17 mouse cellular contexts compared by ENCODE assay signal in the genomic region with DNA sequence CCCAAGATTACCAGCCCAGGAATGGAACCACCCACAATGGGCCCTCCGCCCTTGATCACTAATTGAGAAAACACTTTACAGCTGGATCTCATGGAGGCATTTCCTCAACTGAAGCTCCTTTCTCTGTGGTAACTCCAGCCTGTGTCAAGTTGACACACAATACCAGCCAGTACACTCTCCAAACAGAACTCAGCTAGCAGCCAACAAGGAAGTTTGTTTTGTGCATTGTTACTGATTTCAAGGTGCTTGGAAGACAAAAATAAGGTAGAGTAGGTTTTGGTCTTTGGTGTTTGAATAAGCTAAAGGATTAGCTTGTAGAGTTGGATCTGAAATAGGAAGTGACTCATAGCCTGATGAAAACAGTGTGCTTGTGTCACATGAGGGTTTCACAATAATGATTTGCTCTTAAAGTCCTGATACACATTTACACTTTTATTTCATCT.
DNase-seq lines count a peak whose midpoint lies in the region; ATAC-seq and TF ChIP-seq lines count a peak whose summit lies in the region.
"Had no signal": no experiment of that assay in that cellular context is flagged by ENCODE, and none has a peak within 500 bp of the region (broad histone marks: within the 10 kb centered on the region; RNA-seq: fewer than 3 reads in every experiment).

No protein-coding gene starts in this region.

- no peaks in the 10 kb centered on the region for H3K9me3 ChIP-seq in heart, embryonic 10.5 days
- H3K9me3 ChIP-seq in midbrain, embryonic 14.5 days (ENCODE audit: control insufficient read depth, low read length) = no peaks in the 10 kb centered on the region
- H3K9me3 ChIP-seq: embryonic facial prominence, embryonic 12.5 days; midbrain, embryonic 13.5 days; neural tube, embryonic 13.5 days had no signal

- intact Hi-C loops in heart, adult 2 months (cut with DNase I) = no loop called here
- intact Hi-C loops in heart, postnatal 36 days (cut with DNase I) = no loop called here

- no peak for TF ChIP-seq POLR2A in heart, adult 2 months (IDR thresholded peaks at IDR 0.05; ENCODE audit: insufficient read depth, low read depth, low read length)

- H3K36me3 ChIP-seq in heart, adult 2 months (ENCODE audit: control insufficient read depth, insufficient read depth, low read length) = no peaks in the 10 kb centered on the region
- H3K36me3 ChIP-seq in heart, embryonic 10.5 days = no peaks in the 10 kb centered on the region
- H3K36me3 ChIP-seq in midbrain, embryonic 14.5 days (ENCODE audit: control insufficient read depth, insufficient read depth, low read length) = no peaks in the 10 kb centered on the region
- H3K36me3 ChIP-seq: embryonic facial prominence, embryonic 12.5 days; midbrain, embryonic 13.5 days; neural tube, embryonic 13.5 days had no signal

- H3K4me2 ChIP-seq in midbrain, embryonic 14.5 days (ENCODE audit: low read length) = no peak overlapping the region
- H3K4me2 ChIP-seq: embryonic facial prominence, embryonic 12.5 days; midbrain, embryonic 13.5 days; neural tube, embryonic 13.5 days had no signal

- no peak for TF ChIP-seq EP300 in heart, adult 2 months (IDR thresholded peaks at IDR 0.05; ENCODE audit: insufficient read depth, low read depth, low read length)

- no peaks in the 10 kb centered on the region for H3K27me3 ChIP-seq in heart, adult 2 months (ENCODE audit: control insufficient read depth, insufficient read depth, low read length)
- H3K27me3 ChIP-seq in heart, embryonic 10.5 days (ENCODE audit: insufficient read depth, poor library complexity, severe bottlenecking) = no peaks in the 10 kb centered on the region
- no peaks in the 10 kb centered on the region for H3K27me3 ChIP-seq in midbrain, embryonic 14.5 days (ENCODE audit: control insufficient read depth, insufficient read depth, low read length)
- H3K27me3 ChIP-seq: embryonic facial prominence, embryonic 12.5 days; midbrain, embryonic 13.5 days; neural tube, embryonic 13.5 days had no signal

- peak overlapping the region; percentile 36 for H3K27ac ChIP-seq in heart, adult 2 months
- H3K27ac ChIP-seq in heart, embryonic 10.5 days = no peak overlapping the region
- no peak overlapping the region for H3K27ac ChIP-seq in midbrain, embryonic 14.5 days (replicated peaks; ENCODE audit: low read depth, low read length)
- H3K27ac ChIP-seq: embryonic facial prominence, embryonic 12.5 days; gastrocnemius, adult 2 months; midbrain, embryonic 13.5 days; neural tube, embryonic 13.5 days had no signal

- no peaks in the 10 kb centered on the region for H3K79me2 ChIP-seq in heart, adult 2 months (replicated peaks; ENCODE audit: control insufficient read depth, insufficient read depth, low read length)

- no peak for TF ChIP-seq CTCF in heart, adult 2 months (IDR thresholded peaks at IDR 0.05)

- peak in 1 of 2 experiments; percentile 31 for DNase-seq in heart, adult 2 months
- no peak for DNase-seq in heart, embryonic 10.5 days (ENCODE audit: low spot score)
- DNase-seq in adipocyte (ENCODE audit: low spot score) = peak; percentile 16
- DNase-seq in heart, postnatal 36 days = peak; percentile 10 to 24
- no peak for DNase-seq in spleen, postnatal 4 days (ENCODE audit: low spot score in 2 of 2)
- no peak for DNase-seq in midbrain, embryonic 14.5 days
- DNase-seq in embryo, embryonic 10 days (ENCODE audit: low spot score) = no peak
- DNase-seq: cerebellum, adult 8-10 months; gastrocnemius, adult 2 months; kidney, adult 8-10 months; left cerebral cortex, postnatal 4 days had no signal

- ATAC-seq in monocyte, adult 5-6 weeks (replicated peaks; ENCODE audit: insufficient number of reproducible peaks, low FRiP score, low TSS enrichment, poor library complexity, severe bottlenecking) = peak; percentile 53; the same call in 1 of the 2 replicates
- ATAC-seq in midbrain, embryonic 14.5 days (ENCODE audit: low FRiP score, low TSS enrichment) = no peak
- ATAC-seq: activated CD4-positive, CD25-positive, alpha-beta regulatory T cell, adult 4 months; forebrain, embryonic 14.5 days; midbrain, embryonic 13.5 days had no signal

- WGBS in heart, adult 2 months = 38% methylated on average over 1 of the region's 1 CpGs
- WGBS in heart, embryonic 10.5 days = 88% methylated on average over 1 of the region's 1 CpGs
- WGBS in midbrain, embryonic 14.5 days = 94% methylated on average over 1 of the region's 1 CpGs

- no peaks in the 10 kb centered on the region; the same call in none of the 2 replicates for H3K4me1 ChIP-seq in heart, adult 2 months (ENCODE audit: control insufficient read depth, insufficient read depth, low read length)
- no peaks in the 10 kb centered on the region for H3K4me1 ChIP-seq in heart, embryonic 10.5 days
- H3K4me1 ChIP-seq in midbrain, embryonic 14.5 days (ENCODE audit: control insufficient read depth, insufficient read depth, low read length) = no peaks in the 10 kb centered on the region
- H3K4me1 ChIP-seq: embryonic facial prominence, embryonic 12.5 days; midbrain, embryonic 13.5 days; neural tube, embryonic 13.5 days had no signal

- no peak overlapping the region for H3K9ac ChIP-seq in heart, adult 2 months (ENCODE audit: low read depth, low read length)
- H3K9ac ChIP-seq in midbrain, embryonic 14.5 days (replicated peaks; ENCODE audit: low read length) = no peak overlapping the region
- H3K9ac ChIP-seq: embryonic facial prominence, embryonic 12.5 days; midbrain, embryonic 13.5 days; neural tube, embryonic 13.5 days had no signal

- H3K4me3 ChIP-seq in heart, adult 2 months = no peak overlapping the region
- no peak overlapping the region for H3K4me3 ChIP-seq in heart, embryonic 10.5 days
- no peak overlapping the region for H3K4me3 ChIP-seq in midbrain, embryonic 14.5 days (replicated peaks; ENCODE audit: low read depth, low read length)
- H3K4me3 ChIP-seq: embryonic facial prominence, embryonic 12.5 days; gastrocnemius, adult 2 months; midbrain, embryonic 13.5 days; neural tube, embryonic 13.5 days had no signal

Comparison
In these comparisons a context has a peak if more than half of its experiments do, and no peak if none do; other contexts are left out.
1. DNase-seq: peak in adipocyte (single experiment) and heart, postnatal 36 days (2 of 2); none in heart, embryonic 10.5 days (single experiment), spleen, postnatal 4 days (0 of 2), midbrain, embryonic 14.5 days (single experiment) and embryo, embryonic 10 days (single experiment).